Comparison of ENCODE assay signal across 8 mouse cellular contexts in genomic region chr11:87967692-87968289, GRCm38 (mm10). TPM values are rescaled to one million over a fixed set of nuclear protein-coding genes. Genes with fewer than 3 reads are reported as not detected.
DNase-seq lines count a peak whose midpoint lies in the region; ATAC-seq lines count a peak whose summit lies in the region.

No protein-coding gene starts in this region.

- H3K27me3 ChIP-seq in hindbrain, embryonic 12.5 days = peaks cover 2% of the 10 kb centered on the region; the same call in 1 of the 2 replicates

- no peak for ATAC-seq in hindbrain, embryonic 12.5 days (ENCODE audit: low FRiP score)

- WGBS in hindbrain, embryonic 12.5 days = 2% methylated on average over 17 of the region's 17 CpGs

- H3K9me3 ChIP-seq in hindbrain, embryonic 12.5 days (replicated peaks) = no peaks in the 10 kb centered on the region

- peak; percentile 91 for DNase-seq in NIH3T3 (ENCODE audit: low read depth)
- DNase-seq in cerebellum, postnatal 10 days = peak; percentile 94 to 97
- peak; percentile 73 to 96 for DNase-seq in frontal cortex, adult 2 months (ENCODE audit: extremely low spot score in 1 of 2, low spot score in 1 of 2)
- peak; percentile 80 to 84 for DNase-seq in layer of hippocampus, postnatal 14 days (ENCODE audit: low spot score in 2 of 2)
- peak; percentile 86 for DNase-seq in lung, postnatal 25 days (ENCODE audit: low spot score)
- DNase-seq in retina, embryonic 14.5 days (ENCODE audit: low spot score) = peak; percentile 91
- peak; percentile 83 to 86 for DNase-seq in thymus, postnatal 36 days

- no peak overlapping the region for H3K4me3 ChIP-seq in hindbrain, embryonic 12.5 days

- H3K4me1 ChIP-seq in hindbrain, embryonic 12.5 days = peaks cover 12% of the 10 kb centered on the region

- H3K4me2 ChIP-seq in hindbrain, embryonic 12.5 days (replicated peaks) = peak overlapping the region; percentile 40

- no peak overlapping the region for H3K27ac ChIP-seq in hindbrain, embryonic 12.5 days

- no peak overlapping the region for H3K9ac ChIP-seq in hindbrain, embryonic 12.5 days

- H3K36me3 ChIP-seq in hindbrain, embryonic 12.5 days = no peaks in the 10 kb centered on the region

RNA-seq across cellular contexts. Expression of gene Dynll2, which starts 19.5 kb away (rescaled TPM):
- 344 and 374 TPM in 2 replicates for polyA plus RNA-seq in frontal cortex, adult 2 months (2012; rRNA removed)
- polyA plus RNA-seq in hindbrain, embryonic 12.5 days (2016; fragmentation: Nextera tagmentation; extraction: Ambion mirVana) = 39.9 and 44.8 TPM in 2 replicates
- total RNA-seq in layer of hippocampus, postnatal 14 days (2021) = 100 to 1,000 TPM; 406 to 432 TPM

RNA-seq across cellular contexts. Expression of gene Olfr464, which starts 47.0 kb away (rescaled TPM):
- polyA plus RNA-seq in frontal cortex, adult 2 months (2012; rRNA removed) = 0.88 and 1.0 TPM in 2 replicates
- polyA plus RNA-seq in hindbrain, embryonic 12.5 days (2016; fragmentation: Nextera tagmentation; extraction: Ambion mirVana) = not detected in 2 replicates
- not detected for total RNA-seq in layer of hippocampus, postnatal 14 days (2021)
